Mouse (Mus musculus): Measurements from ENCODE around the gene Pcbd2. TPM values are rescaled to one million over a fixed set of nuclear protein-coding genes. Genes with fewer than 3 reads are reported as not detected.
A peak's percentile ranks its signal among the peaks of the same experiment; 100 is the strongest.

The Pcbd2 gene
- polyA plus RNA-seq, 1 experiment from 2014 or later = 66.0 TPM

GRCm38 (mm10) chr13:55760576-55760975 lies 33.4 kb downstream of the Pcbd2 start:
- peaks cover 6% of the 10 kb centered on the region for H3K4me1 ChIP-seq (ENCODE audit: control insufficient read depth, insufficient read depth, low read length)

GRCm38 (mm10) chr13:55761486-55761885 lies 34.3 kb downstream of the Pcbd2 start:
- peaks cover 6% of the 10 kb centered on the region for H3K4me1 ChIP-seq (ENCODE audit: control insufficient read depth, insufficient read depth, low read length)
- H3K27me3 ChIP-seq (ENCODE audit: control insufficient read depth, insufficient read depth, low read length) = no peaks in the 10 kb centered on the region
- H3K4me2 ChIP-seq (ENCODE audit: low read depth, low read length) = no peak overlapping the region
- 80% methylated on average over 10 of the region's 10 CpGs for WGBS
- H3K27ac ChIP-seq (ENCODE audit: low read length) = no peak overlapping the region
- H3K4me3 ChIP-seq (ENCODE audit: low read length) = no peak overlapping the region
- no peaks in the 10 kb centered on the region for H3K9me3 ChIP-seq (replicated peaks; ENCODE audit: control insufficient read depth, low read length)
- H3K36me3 ChIP-seq (ENCODE audit: control insufficient read depth, insufficient read depth) = no peaks in the 10 kb centered on the region
- ATAC-seq (replicated peaks; ENCODE audit: extremely low read depth, insufficient read depth, low FRiP score) = no peak
- H3K9ac ChIP-seq (ENCODE audit: low read length) = no peak overlapping the region

More at GRCm38 (mm10) chr13:55760576-55760975, 33.4 kb downstream of the Pcbd2 start:
- Histone ChIP-seq H3K27me3 (ENCODE audit: control insufficient read depth, insufficient read depth, low read length) (no peaks in the 10 kb centered on the region), H3K4me3 (ENCODE audit: low read length) (no peak overlapping the region), H3K9ac (ENCODE audit: low read length) (no peak overlapping the region), H3K9me3 (replicated peaks; ENCODE audit: control insufficient read depth, low read length) (no peaks in the 10 kb centered on the region), H3K4me2 (ENCODE audit: low read depth, low read length) (peak overlapping the region; percentile 2; the same call in 1 of the 2 replicates), H3K36me3 (ENCODE audit: control insufficient read depth, insufficient read depth) (no peaks in the 10 kb centered on the region), H3K27ac (ENCODE audit: low read length) (no peak overlapping the region)
- ATAC-seq (replicated peaks; ENCODE audit: extremely low read depth, insufficient read depth, low FRiP score) = no peak
- WGBS = 63% methylated on average over 10 of the region's 10 CpGs

GRCm38 (mm10) chr13:55774352-55774751 lies 47.2 kb downstream of the Pcbd2 start:
- Histone ChIP-seq H3K27ac (ENCODE audit: low read length) (no peak overlapping the region), H3K4me3 (ENCODE audit: low read length) (no peak overlapping the region), H3K36me3 (ENCODE audit: control insufficient read depth, insufficient read depth) (0 out of 2 replicates have a peak, but pooled peaks cover 2% of the 10 kb centered on the region), H3K4me1 (ENCODE audit: control insufficient read depth, insufficient read depth, low read length) (no peaks in the 10 kb centered on the region), H3K4me2 (ENCODE audit: low read depth, low read length) (no peak overlapping the region), H3K9ac (ENCODE audit: low read length) (no peak overlapping the region), H3K27me3 (ENCODE audit: control insufficient read depth, insufficient read depth, low read length) (no peaks in the 10 kb centered on the region), H3K9me3 (replicated peaks; ENCODE audit: control insufficient read depth, low read length) (no peaks in the 10 kb centered on the region)
- ATAC-seq (replicated peaks; ENCODE audit: extremely low read depth, insufficient read depth, low FRiP score) = no peak
- 84% methylated on average over 7 of the region's 7 CpGs for WGBS

- no peak overlapping the region for H3K9ac ChIP-seq (ENCODE audit: low read length)
These were observed 47.9 kb downstream of the Pcbd2 start for GRCm38 (mm10) chr13:55775056-55775455.

GRCm38 (mm10) chr13:55784268-55784667 lies 57.1 kb downstream of the Pcbd2 start, which contains the start of gene Catsper3:
Catsper3 (plus strand) TSS chr13:55784568.
- H3K4me1 ChIP-seq (ENCODE audit: control insufficient read depth, insufficient read depth, low read length) = no peaks in the 10 kb centered on the region

More at GRCm38 (mm10) chr13:55775056-55775455, 47.9 kb downstream of the Pcbd2 start:
- H3K27me3 ChIP-seq (ENCODE audit: control insufficient read depth, insufficient read depth, low read length) = no peaks in the 10 kb centered on the region
- WGBS = 36% methylated on average over 11 of the region's 11 CpGs
- no peak overlapping the region for H3K4me2 ChIP-seq (ENCODE audit: low read depth, low read length)
- no peak overlapping the region for H3K4me3 ChIP-seq (ENCODE audit: low read length)
- H3K27ac ChIP-seq (ENCODE audit: low read length) = no peak overlapping the region
- H3K4me1 ChIP-seq (ENCODE audit: control insufficient read depth, insufficient read depth, low read length) = no peaks in the 10 kb centered on the region
- ATAC-seq (replicated peaks; ENCODE audit: extremely low read depth, insufficient read depth, low FRiP score) = no peak
- 0 out of 2 replicates have a peak, but pooled peaks cover 2% of the 10 kb centered on the region for H3K36me3 ChIP-seq (ENCODE audit: control insufficient read depth, insufficient read depth)
- no peaks in the 10 kb centered on the region for H3K9me3 ChIP-seq (replicated peaks; ENCODE audit: control insufficient read depth, low read length)

GRCm38 (mm10) chr13:55786120-55786519 lies 59.0 kb downstream of the Pcbd2 start:
- no peak overlapping the region for H3K4me2 ChIP-seq (ENCODE audit: low read depth, low read length)
- no peaks in the 10 kb centered on the region for H3K4me1 ChIP-seq (ENCODE audit: control insufficient read depth, insufficient read depth, low read length)
- no peak for ATAC-seq (replicated peaks; ENCODE audit: extremely low read depth, insufficient read depth, low FRiP score)
- H3K9ac ChIP-seq (ENCODE audit: low read length) = no peak overlapping the region
- WGBS = 48% methylated on average over 11 of the region's 11 CpGs
- no peak overlapping the region for H3K4me3 ChIP-seq (ENCODE audit: low read length)
- H3K9me3 ChIP-seq (replicated peaks; ENCODE audit: control insufficient read depth, low read length) = no peaks in the 10 kb centered on the region
- no peaks in the 10 kb centered on the region for H3K27me3 ChIP-seq (ENCODE audit: control insufficient read depth, insufficient read depth, low read length)
- H3K27ac ChIP-seq (ENCODE audit: low read length) = no peak overlapping the region
- no peaks in the 10 kb centered on the region for H3K36me3 ChIP-seq (ENCODE audit: control insufficient read depth, insufficient read depth)

More at GRCm38 (mm10) chr13:55784268-55784667, 57.1 kb downstream of the Pcbd2 start, which contains the start of gene Catsper3:
- no peaks in the 10 kb centered on the region for H3K9me3 ChIP-seq (replicated peaks; ENCODE audit: control insufficient read depth, low read length)
- H3K4me2 ChIP-seq (ENCODE audit: low read depth, low read length) = no peak within 1 kb of the TSS
- H3K36me3 ChIP-seq (ENCODE audit: control insufficient read depth, insufficient read depth) = no peaks in the 10 kb centered on the region
- 76% methylated on average over 3 of the region's 3 CpGs for WGBS
- no peak within 1 kb of the TSS for H3K9ac ChIP-seq (ENCODE audit: low read length)
- no peaks in the 10 kb centered on the region for H3K27me3 ChIP-seq (ENCODE audit: control insufficient read depth, insufficient read depth, low read length)
- H3K27ac ChIP-seq (ENCODE audit: low read length) = no peak within 1 kb of the TSS
- no peak within 1 kb of the TSS for H3K4me3 ChIP-seq (ENCODE audit: low read length)
- no peak for ATAC-seq (replicated peaks; ENCODE audit: extremely low read depth, insufficient read depth, low FRiP score)

GRCm38 (mm10) chr13:55801246-55801645 lies 74.1 kb downstream of the Pcbd2 start:
- Histone ChIP-seq H3K9me3 (replicated peaks; ENCODE audit: control insufficient read depth, low read length) (peaks cover 10% of the 10 kb centered on the region), H3K27ac (ENCODE audit: low read length) (no peak overlapping the region), H3K4me1 (ENCODE audit: control insufficient read depth, insufficient read depth, low read length) (no peaks in the 10 kb centered on the region), H3K4me2 (ENCODE audit: low read depth, low read length) (no peak overlapping the region), H3K36me3 (ENCODE audit: control insufficient read depth, insufficient read depth) (no peaks in the 10 kb centered on the region), H3K4me3 (ENCODE audit: low read length) (no peak overlapping the region), H3K9ac (ENCODE audit: low read length) (no peak overlapping the region), H3K27me3 (ENCODE audit: control insufficient read depth, insufficient read depth, low read length) (no peaks in the 10 kb centered on the region; the same call in 1 of the 2 replicates)
- ATAC-seq (replicated peaks; ENCODE audit: extremely low read depth, insufficient read depth, low FRiP score) = no peak
- 71% methylated on average over 2 of the region's 2 CpGs for WGBS

GRCm38 (mm10) chr13:55803973-55804372 lies 76.8 kb downstream of the Pcbd2 start:
- H3K9ac ChIP-seq (ENCODE audit: low read length) = no peak overlapping the region
- no peak overlapping the region for H3K4me2 ChIP-seq (ENCODE audit: low read depth, low read length)
- no peaks in the 10 kb centered on the region for H3K27me3 ChIP-seq (ENCODE audit: control insufficient read depth, insufficient read depth, low read length)
- H3K36me3 ChIP-seq (ENCODE audit: control insufficient read depth, insufficient read depth) = no peaks in the 10 kb centered on the region
- H3K4me1 ChIP-seq (ENCODE audit: control insufficient read depth, insufficient read depth, low read length) = no peaks in the 10 kb centered on the region
- peaks cover 10% of the 10 kb centered on the region for H3K9me3 ChIP-seq (replicated peaks; ENCODE audit: control insufficient read depth, low read length)
- no peak overlapping the region for H3K4me3 ChIP-seq (ENCODE audit: low read length)
- ATAC-seq (replicated peaks; ENCODE audit: extremely low read depth, insufficient read depth, low FRiP score) = no peak
- 70% methylated on average over 1 of the region's 1 CpGs for WGBS
- H3K27ac ChIP-seq (ENCODE audit: low read length) = no peak overlapping the region

- no peak overlapping the region for H3K9ac ChIP-seq (ENCODE audit: low read length)
- no peaks in the 10 kb centered on the region for H3K4me1 ChIP-seq (ENCODE audit: control insufficient read depth, insufficient read depth, low read length)
- H3K9me3 ChIP-seq (replicated peaks; ENCODE audit: control insufficient read depth, low read length) = no peaks in the 10 kb centered on the region
- no peak overlapping the region for H3K4me3 ChIP-seq (ENCODE audit: low read length)
- H3K4me2 ChIP-seq (ENCODE audit: low read depth, low read length) = no peak overlapping the region
- H3K36me3 ChIP-seq (ENCODE audit: control insufficient read depth, insufficient read depth) = no peaks in the 10 kb centered on the region
- no peak for ATAC-seq (replicated peaks; ENCODE audit: extremely low read depth, insufficient read depth, low FRiP score)
- WGBS = 67% methylated on average over 7 of the region's 7 CpGs
- 0 out of 2 replicates have a peak, but pooled peaks cover 4% of the 10 kb centered on the region for H3K27me3 ChIP-seq (ENCODE audit: control insufficient read depth, insufficient read depth, low read length)
- no peak overlapping the region for H3K27ac ChIP-seq (ENCODE audit: low read length)
These were observed 82.0 kb downstream of the Pcbd2 start for GRCm38 (mm10) chr13:55809041-55809623.

Data from heart, embryonic 16.5 days (tissue).